Mouse (Mus musculus) liver, embryonic 14.5 days (tissue): ENCODE results near the gene Scarb1. TPM values are rescaled to one million over a fixed set of nuclear protein-coding genes. Genes with fewer than 3 reads are reported as not detected.

Experiments used
- ATAC-seq: fragments of 200-750 bp; cut with Nextera tagmentation; 2 replicates; pipeline ENCODE4 v1.8.0; 2017; ENCODE audit warnings: moderate number of reproducible peaks, mild to moderate bottlenecking, moderate library complexity; ENCODE audit not compliant: insufficient read depth
- DNase-seq, 3 experiments: peaks; one replicate each; pipeline ENCODE4 v3.0.0-alpha.2; 2012 to 2013; ENCODE audit warnings: low read depth in 3 of 3, low spot score in 3 of 3
- H3K27ac ChIP-seq: fragments of 300-500 bp; sonication (generic); 2 replicates; pipeline ENCODE4 v1.5.1; 2014; ENCODE audit warnings: moderate library complexity, mild to moderate bottlenecking, control low read depth, inconsistent platforms
- H3K27me3 ChIP-seq: fragments of 300-500 bp; sonication (generic); 2 replicates; pipeline ENCODE4 v1.6.1; 2014; ENCODE audit warnings: mild to moderate bottlenecking, low read length, moderate library complexity; ENCODE audit not compliant: control insufficient read depth, insufficient read depth
- H3K36me3 ChIP-seq: fragments of 300-500 bp; sonication (generic); replicated peaks from 2 replicates; pipeline ENCODE4 v1.6.1; 2014; ENCODE audit warnings: low read depth; ENCODE audit not compliant: control insufficient read depth, insufficient read depth
- H3K4me1 ChIP-seq, 2 experiments: fragments of 200-500 bp in 1 of 2; fragments of 300-500 bp in 1 of 2; sonication (generic) in 1 of 2; replicated peaks; 2 replicates each; pipeline ENCODE4 v1.6.1; 2012 to 2014; ENCODE audit warnings: antibody characterized with exemption in 1 of 2, inconsistent platforms in 1 of 2, low read length in 1 of 2; ENCODE audit not compliant: control insufficient read depth in 2 of 2, insufficient read depth in 2 of 2
- H3K4me2 ChIP-seq: fragments of 300-500 bp; sonication (generic); 2 replicates; pipeline ENCODE4 v1.6.1; 2014; ENCODE audit warnings: low read depth, mild to moderate bottlenecking, control low read depth, moderate library complexity
- H3K4me3 ChIP-seq, 2 experiments: fragments of 200-500 bp in 1 of 2; fragments of 300-500 bp in 1 of 2; sonication (generic) in 1 of 2; 2 replicates each; pipeline ENCODE4 v1.5.1; 2012 to 2014; ENCODE audit warnings: low read depth in 2 of 2, low read length in 2 of 2, mild to moderate bottlenecking in 2 of 2, control low read depth in 1 of 2, inconsistent platforms in 1 of 2, moderate library complexity in 1 of 2; ENCODE audit not compliant: insufficient read depth in 1 of 2
- H3K9ac ChIP-seq: fragments of 300-500 bp; sonication (generic); replicated peaks from 2 replicates; pipeline ENCODE4 v1.6.1; 2014; ENCODE audit warnings: mild to moderate bottlenecking, control low read depth, moderate library complexity
- H3K9me3 ChIP-seq: fragments of 300-500 bp; sonication (generic); 2 replicates; pipeline ENCODE4 v1.6.1; 2016; ENCODE audit warnings: low read length, mixed read lengths; ENCODE audit not compliant: control insufficient read depth
- CTCF ChIP-seq: IDR thresholded peaks from 2 replicates; pipeline ENCODE4 v1.5.1; 2016; ENCODE audit warnings: antibody characterized with exemption, low read depth, control low read depth
- EP300 ChIP-seq: IDR thresholded peaks from 2 replicates; pipeline ENCODE4 v1.6.1; 2016; ENCODE audit warnings: antibody characterized with exemption, low read depth
- WGBS: fragments of 180-500 bp; shearing (Covaris S2); extraction: QIAGEN DNeasy Blood & Tissue Kit; methylation state at CpG from one replicate; pipeline ENCODE4 v1.1.7; 2014; ENCODE audit not compliant: insufficient replicate concordance; 5-methylcytosine and 5-hydroxymethylcytosine counted together
- polyA plus RNA-seq, 2 experiments: library from polyadenylated mRNA; depleted of rRNA in 1 of 2; stranded (reverse) in 1 of 2; unstranded in 1 of 2; fragments of >200 nt; fragmentation: Nextera tagmentation in 1 of 2; extraction: Ambion mirVana in 1 of 2; gene quantifications; 2 replicates each; pipeline versions ENCODE4 v1.2.1 to v1.2.3; 2012 to 2014

Gene Scarb1
- polyA plus RNA-seq, 2 experiments, result 41.6 to 50.1 TPM

DNA sequence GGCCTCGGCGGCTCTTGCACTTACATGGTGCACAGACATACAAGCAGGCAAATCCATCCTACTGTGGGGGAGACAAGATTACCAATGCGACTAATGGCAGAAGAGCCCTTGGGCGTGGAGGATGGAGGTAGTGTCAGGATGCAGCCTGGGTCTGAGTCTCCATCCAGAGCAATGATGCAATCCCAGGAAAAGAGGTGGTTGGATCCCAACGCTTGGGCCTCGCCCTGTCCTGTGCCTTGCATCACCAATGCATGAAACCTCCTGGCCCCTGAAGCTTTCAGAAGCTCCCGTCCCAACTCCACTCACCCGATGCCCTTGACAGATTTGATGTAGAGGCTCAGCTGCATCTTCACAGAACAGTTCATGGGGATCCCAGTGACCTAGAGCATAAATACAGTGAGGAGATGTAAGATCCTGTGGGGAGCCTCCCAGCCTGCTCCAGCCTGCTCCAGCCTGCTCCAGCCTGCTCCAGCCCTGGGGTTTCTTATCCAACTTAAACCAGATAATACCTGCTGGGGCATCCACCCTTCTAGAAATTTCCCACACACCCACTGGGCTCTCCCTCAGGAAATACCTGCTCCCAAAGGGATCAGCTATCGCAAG lies 53.7 kb downstream of the Scarb1 start:
- Histone ChIP-seq H3K36me3 (peaks cover 13% of the 10 kb centered on the region), H3K4me1 (no peaks in the 10 kb centered on the region), H3K4me2 (no peak overlapping the region), H3K9ac (no peak overlapping the region), H3K27ac (no peak overlapping the region), H3K27me3 (no peaks in the 10 kb centered on the region), H3K9me3 (no peaks in the 10 kb centered on the region), H3K4me3 (no peak overlapping the region)
- no peak for ATAC-seq
- no peak for DNase-seq
- 89% methylated on average over 9 of the region's 9 CpGs for WGBS
- TF ChIP-seq CTCF, result no peak
- no peak for TF ChIP-seq EP300

DNA sequence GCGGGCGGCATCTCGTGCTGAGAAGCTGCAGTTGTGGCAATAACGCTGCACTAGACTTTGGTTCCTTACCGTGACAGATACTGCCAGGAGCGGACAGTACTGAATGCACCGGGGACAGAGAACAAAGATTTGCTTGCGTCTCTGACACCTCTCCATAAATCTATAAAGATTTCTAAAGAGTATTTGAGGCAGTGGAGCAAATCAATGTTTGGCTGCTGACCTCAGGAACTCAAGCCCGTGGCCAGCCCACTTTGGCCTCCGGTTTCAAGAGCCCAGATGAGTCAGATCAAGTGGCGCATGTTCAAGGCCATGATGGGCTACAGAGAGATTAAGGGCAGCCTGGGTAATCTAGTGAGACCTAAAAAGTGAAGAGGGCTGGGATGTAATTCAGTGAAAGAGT lies 54.8 kb downstream of the Scarb1 start:
- Histone ChIP-seq H3K4me1 (no peaks in the 10 kb centered on the region), H3K36me3 (peaks cover 13% of the 10 kb centered on the region), H3K27me3 (no peaks in the 10 kb centered on the region), H3K4me2 (no peak overlapping the region), H3K27ac (no peak overlapping the region), H3K9me3 (no peaks in the 10 kb centered on the region), H3K9ac (no peak overlapping the region), H3K4me3 (no peak overlapping the region)
- DNase-seq (no peak), ATAC-seq (no peak)
- TF ChIP-seq CTCF, result no peak
- no peak for TF ChIP-seq EP300
- 82% methylated on average over 11 of the region's 11 CpGs for WGBS

DNA sequence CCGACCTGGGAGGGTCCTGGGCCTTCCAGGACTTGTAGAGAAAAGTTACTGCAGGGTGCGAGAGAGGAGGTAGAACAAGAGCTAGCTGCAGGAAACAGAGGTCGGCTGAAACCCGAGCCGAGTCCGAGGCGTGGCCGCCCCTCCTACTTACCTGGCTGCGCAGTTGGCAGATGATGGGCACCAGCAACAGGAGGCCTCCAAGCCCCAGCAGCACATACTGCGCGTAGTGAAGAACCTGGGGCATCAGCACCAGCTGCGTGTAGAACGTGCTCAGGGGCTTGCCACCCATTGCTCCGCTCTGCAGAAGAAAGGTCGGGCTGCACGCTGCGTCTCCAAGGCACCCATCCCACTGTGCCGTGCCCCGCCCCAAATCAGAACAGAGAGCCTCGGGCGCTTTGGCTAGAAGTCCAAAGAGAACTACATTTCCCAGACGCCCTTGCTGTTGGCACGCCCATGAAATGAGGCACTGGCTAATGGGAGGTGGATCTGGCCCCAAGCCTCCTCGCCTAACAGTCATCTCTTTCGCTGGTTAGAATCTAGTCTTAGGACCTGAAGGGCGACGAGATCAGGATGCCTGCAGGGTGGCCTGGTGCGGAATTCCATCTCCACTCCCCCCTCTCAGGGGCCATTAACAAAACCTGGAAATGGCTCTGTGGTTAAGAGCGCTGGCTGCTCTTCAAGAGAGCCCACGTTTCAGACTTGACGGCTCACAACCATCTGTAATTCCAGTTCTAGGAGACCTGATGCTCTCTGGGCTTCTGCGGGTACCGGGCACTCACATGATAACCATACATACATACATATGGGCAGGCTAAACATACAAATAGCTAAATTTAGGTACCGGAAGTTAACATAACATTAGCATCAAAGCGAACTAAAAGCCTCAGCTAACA lies 56.9 kb downstream of the Scarb1 start:
- Histone ChIP-seq H3K4me2 (no peak overlapping the region), H3K9me3 (no peaks in the 10 kb centered on the region), H3K27me3 (no peaks in the 10 kb centered on the region), H3K9ac (no peak overlapping the region), H3K27ac (no peak overlapping the region), H3K4me3 (no peak overlapping the region), H3K4me1 (no peaks in the 10 kb centered on the region), H3K36me3 (peaks cover 13% of the 10 kb centered on the region)
- 69% methylated on average over 35 of the region's 35 CpGs for WGBS
- ATAC-seq (no peak), DNase-seq (no peak)
- no peak for TF ChIP-seq EP300
- TF ChIP-seq CTCF, result no peak

DNA sequence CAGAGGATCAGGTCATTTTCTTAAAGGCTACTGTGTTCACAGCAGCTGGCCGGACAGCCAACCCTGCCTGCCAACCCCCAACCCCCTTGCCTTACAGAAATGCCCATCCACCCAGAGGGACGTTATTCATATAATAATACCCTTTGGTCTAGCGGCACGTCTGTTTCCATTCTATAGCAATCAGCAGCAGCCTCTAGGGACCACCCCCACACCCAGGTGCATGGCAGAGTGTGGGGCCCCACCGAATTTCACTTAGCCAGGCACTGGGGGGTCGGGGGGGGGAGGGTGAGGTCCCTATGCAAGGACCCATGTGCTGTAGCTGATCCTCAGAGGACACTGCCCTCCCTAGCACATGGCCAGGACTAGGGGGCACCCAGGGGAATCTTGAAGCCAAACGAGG lies 61.7 kb downstream of the Scarb1 start:
- TF ChIP-seq EP300, result no peak
- TF ChIP-seq CTCF, result no peak
- DNase-seq (no peak), ATAC-seq (no peak)
- Histone ChIP-seq H3K27me3 (no peaks in the 10 kb centered on the region), H3K9me3 (no peaks in the 10 kb centered on the region), H3K4me1 (peaks cover 0 to under 1% of the 10 kb centered on the region in 2 experiments; a peak in 2 of 4 replicates), H3K27ac (no peak overlapping the region), H3K9ac (no peak overlapping the region), H3K4me3 (no peak overlapping the region), H3K4me2 (no peak overlapping the region), H3K36me3 (peaks cover 4% of the 10 kb centered on the region)
- WGBS, result 74% methylated on average over 7 of the region's 7 CpGs

DNA sequence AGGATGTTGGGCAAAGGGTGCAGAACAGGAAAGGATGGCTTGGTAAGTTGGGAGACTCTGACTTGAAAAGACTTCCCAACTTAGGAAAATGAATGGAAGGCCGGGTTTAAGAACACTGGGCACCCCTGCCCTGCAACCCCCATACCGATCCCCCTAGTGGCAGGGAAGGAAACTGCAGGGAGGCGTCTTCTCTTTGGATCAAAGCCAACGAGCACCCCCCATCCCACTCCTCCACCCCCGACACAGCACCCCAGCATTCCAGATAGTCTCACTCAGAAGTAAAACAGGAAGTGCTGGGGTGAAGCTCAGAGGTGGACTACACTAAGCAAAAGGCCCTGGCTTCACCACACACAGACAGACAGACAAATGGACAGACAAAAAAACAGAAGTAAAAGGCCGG lies 62.6 kb downstream of the Scarb1 start:
- 25% methylated on average over 6 of the region's 6 CpGs for WGBS
- Histone ChIP-seq H3K36me3 (peaks cover 4% of the 10 kb centered on the region; the same call in 1 of the 2 replicates), H3K9me3 (no peaks in the 10 kb centered on the region), H3K4me3 (no peak overlapping the region), H3K4me2 (no peak overlapping the region), H3K9ac (no peak overlapping the region), H3K27ac (no peak overlapping the region), H3K27me3 (no peaks in the 10 kb centered on the region), H3K4me1 (peaks cover 0 to 5% of the 10 kb centered on the region in 2 experiments; a peak in 2 of 4 replicates)
- TF ChIP-seq CTCF, result peak; percentile 86
- TF ChIP-seq EP300, result no peak
- ATAC-seq (no peak), DNase-seq (no peak)
